Mouse (Mus musculus) right cerebral cortex, adult 18-20 months (tissue): Measurements from ENCODE around the gene Prdx2.

Experiments used
- DNase-seq: peaks from one replicate; pipeline ENCODE4 v3.0.0; 2022; ENCODE audit warnings: mixed read lengths

Gene Prdx2

DNA sequence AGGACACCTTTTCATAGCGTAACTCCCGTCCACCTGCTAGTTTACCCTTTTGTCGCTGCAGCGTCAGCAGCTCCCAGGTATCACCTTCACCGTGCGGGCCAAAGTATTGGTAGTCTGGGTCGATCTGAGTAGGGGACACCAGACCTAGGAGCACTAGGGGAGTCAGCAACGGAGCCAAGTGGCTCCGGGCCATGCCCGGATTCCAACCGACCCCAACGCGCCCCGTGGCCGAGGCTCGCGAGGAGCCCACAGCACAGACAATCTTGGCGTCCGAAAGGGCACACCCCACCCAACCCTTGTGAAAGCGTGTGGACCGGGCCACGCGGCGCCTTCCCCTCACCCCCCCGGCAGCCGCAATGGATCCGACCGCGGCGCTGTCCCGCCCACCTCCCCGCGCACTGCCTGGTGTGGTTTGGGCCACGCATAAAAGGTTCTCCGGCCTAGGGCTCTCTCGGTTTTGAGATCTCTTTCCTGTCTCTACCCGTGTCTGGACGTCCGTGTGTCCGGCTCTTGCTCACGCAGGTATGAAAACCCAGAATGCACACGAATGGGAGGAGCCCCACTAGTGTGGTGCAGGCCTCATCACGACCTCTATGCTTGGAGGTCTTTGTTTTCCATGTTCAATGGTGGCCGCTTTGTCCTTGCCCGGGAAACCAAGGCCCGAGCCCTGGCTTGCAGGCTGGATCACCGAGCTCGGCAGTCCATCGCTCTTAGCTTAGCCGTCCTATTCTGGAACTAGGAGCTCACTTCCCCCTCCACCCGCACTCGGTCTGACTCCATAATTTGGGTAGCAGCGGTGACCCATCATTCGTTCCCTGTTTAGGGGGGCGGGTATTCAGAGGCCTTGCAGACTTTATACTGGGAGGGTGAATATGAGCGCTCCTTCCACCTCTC is at the start of gene Prdx2, which contains the start of the genes Gm49661 and Rnaseh2a:
Gene Prdx2 (plus strand): TSS at position 347 of the 894 bp plus-strand sequence.
Gene Gm49661 (minus strand): TSS at position 193 of the 894 bp plus-strand sequence.
Gene Rnaseh2a (minus strand): TSS at position 527 of the 894 bp plus-strand sequence.
- DNase-seq: peak; percentile 73

- DNase-seq: no peak
Measured at GRCm38 (mm10) chr8:84921596-84921995, 47.8 kb upstream of the Prdx2 start.

- no peak for DNase-seq
Measured at GRCm38 (mm10) chr8:84925557-84925956, 43.8 kb upstream of the Prdx2 start.

DNA sequence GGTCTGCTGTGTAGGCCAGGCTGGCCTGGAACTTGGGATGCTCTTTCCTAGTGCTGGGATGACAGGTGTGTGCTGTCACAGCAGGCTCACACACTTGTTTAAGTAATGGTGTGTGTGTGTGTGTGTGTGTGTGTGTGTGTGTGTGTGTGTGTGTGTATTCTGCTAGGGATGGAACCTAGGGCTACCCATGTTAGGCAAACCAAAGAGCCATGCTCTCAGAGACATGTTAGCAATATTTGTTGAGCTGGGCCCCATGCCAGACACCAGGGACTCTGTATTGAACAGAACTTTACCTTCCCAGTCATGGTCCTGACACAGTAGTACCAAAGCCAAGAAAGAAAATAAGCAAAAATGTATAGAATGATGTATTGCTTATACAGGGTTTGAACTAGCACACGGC is 41.9 kb upstream of the Prdx2 start:
- DNase-seq: no peak

DNA sequence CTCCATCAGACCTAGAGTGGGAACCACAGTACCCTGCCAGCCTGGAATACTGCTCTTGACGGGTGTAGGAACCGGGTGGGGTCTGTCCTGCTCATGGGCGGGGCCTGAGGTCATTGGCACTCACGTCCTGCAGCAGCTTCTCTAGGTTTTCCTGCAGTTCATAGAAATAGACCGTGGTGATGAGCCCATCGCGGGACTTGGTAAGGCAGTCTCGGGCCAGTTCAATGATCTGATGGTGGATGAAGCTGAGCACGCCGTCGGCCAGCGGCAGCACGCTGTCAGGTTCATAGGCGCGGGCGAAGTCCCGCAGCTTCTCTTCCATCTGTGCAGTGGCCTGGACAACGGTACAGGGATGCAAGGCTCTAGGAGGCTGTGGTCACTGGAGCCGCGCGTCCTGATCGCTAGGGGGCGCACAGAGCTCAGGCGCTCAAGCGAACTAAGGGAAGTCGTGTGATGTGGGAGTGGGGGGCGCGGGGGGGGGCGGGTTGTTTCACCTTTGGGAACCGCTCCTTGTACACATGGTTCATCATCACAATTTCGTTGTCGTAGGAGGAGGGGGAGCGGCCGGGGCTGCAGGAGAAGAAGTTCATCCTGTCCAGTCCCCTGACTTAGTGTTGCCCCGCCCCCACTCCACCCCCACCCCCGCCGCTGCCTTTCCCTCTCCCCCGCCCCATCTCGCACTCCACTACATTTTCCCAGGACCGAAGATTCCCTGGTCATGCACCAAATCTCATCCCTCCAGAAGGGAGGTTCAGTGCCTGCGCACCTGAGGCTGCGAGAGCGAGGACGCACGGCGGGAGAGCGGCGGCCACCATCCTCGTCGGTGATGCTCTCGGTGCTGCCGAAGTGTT is 40.7 kb upstream of the Prdx2 start:
- DNase-seq: peak; percentile 63

- DNase-seq: no peak
Measured at GRCm38 (mm10) chr8:84930582-84930981, 38.8 kb upstream of the Prdx2 start.

DNA sequence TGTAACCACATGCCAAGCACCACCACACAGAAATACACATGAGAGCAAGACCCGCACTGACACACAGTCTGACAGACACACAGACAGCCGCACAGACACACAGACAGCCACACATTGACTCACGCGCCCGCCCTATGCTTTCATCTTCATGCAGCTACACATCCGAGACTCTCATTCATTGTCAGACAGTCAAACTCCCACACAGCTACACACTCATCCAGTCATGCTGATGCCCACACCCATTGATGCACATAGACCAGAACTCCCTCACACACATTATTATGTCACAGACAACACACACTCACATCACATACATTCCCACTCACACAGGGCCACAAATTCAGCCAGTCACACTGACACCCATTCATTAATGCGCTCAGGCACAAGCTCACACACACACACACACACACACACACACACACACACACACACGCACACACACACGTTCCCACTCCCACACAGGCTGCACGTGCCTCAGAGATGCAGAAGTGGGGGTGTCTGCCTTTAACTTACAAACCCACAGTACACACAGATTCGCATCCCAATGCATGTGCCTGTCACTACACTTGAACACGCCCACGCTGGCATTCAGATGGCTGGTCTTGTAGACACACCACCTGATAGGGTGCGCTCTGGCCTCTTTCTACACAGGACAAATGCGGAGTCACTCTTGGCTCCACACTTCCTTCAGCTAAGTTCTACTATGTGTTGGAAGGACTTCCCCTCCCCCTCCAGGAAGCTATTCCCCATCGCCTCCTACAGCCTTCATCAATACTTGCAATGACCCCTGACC is 35.4 kb upstream of the Prdx2 start:
- DNase-seq: peak; percentile 58

DNA sequence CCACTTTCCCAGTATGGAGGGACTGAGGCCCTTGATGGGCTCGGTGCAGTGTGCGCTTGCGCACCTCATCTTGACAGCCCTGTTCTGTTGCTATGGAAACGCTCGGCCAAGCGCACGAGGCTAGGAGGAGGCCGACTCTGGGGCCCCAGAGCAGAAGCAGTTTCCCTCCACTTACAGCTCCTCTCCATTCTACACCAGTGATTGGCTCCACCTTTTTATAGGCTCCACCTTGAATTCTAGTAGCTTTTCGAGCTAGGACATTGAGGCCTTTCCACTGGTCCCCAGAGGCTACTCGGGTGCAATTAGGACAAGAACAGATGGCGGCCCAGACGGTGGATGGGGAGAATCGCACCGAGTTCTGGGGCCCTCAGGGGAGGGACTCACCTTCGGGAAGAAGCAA is 34.5 kb upstream of the Prdx2 start:
- DNase-seq: peak; percentile 62

DNA sequence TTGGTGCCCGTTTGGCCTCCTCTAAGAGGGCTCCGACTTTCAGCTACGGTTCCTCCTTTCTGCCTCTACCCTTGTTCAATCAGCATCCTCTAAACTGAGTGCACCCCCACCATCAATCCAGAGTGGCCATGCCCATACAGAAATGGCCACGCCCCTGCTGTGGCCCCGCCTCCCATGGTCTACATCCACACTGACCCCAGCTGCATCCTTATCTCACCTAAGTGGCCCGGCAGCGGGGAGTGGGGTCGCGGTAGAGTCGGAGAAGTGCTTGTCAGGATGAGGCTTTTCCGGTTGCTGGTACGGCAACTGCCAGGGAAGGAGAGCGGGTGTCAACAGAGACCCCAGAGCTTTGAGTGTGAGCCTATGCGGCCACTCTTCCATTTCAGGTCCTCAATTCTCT is 33.9 kb upstream of the Prdx2 start:
- DNase-seq: no peak

DNA sequence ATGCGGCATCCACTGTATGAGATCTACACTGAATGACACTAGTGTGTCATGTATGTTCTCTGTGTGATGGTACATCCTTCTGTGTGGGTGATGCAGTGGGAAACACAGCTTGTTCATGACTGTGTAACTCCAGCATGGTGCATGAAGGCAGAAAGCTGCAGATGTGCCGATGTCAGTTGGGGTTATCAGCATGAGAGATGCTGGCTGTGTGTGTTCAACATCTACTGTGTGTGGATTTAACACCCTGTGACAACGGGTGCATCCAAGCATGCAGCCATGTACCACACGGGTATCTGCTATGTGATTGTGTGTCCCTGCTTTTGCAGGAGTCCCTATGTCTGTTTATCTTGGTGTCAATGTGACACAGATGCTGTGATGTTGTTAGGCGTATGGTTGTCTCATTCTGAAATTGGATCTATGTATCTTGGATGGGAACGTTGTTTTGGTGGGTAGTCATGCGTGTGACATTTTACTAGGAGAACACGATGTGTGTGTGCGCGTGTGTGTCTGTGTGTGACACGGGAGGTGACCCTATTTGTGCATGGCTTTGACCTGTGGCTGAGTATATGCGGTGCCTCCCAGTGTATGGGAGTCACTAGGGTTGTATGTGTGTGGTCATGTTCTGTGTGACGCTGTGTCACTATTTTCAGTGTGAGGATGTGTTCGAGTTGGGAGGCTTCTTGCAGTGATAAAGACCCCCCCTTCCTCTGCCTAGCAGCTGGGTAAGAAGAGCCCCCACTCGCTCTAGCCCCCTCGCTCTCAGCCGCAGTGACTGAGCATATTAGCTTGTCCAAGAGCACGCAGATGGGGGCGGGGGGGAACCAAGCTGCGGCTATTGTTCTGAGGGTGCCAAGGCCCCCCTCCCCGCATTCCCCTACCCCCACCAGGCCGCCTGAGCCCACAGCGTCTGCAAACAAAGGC is 33.1 kb upstream of the Prdx2 start:
- DNase-seq: no peak

- peak; percentile 81 for DNase-seq
Measured at GRCm38 (mm10) chr8:84936962-84937546, 32.3 kb upstream of the Prdx2 start, which contains the start of gene Mast1. Mast1 (minus strand) TSS chr8:84937359.

DNA sequence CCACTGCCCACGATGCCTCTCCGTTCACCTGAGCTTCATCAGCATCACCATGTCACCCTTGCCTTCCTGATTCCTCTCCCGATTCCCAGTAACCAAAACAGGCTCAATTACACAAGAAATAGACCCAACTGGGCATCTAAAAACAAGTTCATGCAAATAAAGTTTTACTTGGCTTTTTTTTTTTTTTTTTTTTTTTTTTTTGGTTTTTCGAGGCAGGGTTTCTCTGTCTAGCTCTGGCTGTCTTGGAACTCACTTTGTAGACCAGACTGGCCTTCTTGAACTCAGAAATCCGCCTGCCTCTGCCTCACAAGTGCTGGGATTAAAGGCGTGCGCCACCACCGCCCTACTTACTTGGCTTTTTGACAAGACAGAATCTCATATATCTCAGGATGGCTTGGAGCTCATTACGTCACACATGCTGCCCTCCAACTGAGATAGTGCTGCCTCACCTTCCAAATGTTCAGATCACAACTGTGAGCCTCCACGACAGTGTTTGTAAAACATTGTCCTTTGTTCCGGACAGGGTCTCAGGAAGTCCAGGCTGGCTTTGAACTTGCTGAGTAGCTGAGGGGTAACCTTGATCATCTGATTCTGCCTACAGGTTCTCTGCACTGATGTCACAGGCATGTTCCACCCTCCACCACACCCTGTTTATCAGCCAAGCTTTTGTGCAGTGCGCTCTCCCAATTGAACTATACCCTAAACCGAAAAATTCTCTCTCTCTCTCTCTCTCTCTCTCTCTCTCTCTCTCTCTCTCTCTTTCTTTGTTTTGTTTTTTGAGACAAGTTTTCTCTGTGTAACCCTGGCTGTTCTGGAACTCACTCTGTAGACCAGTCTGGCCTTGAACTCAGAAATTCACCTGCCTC is 31.5 kb upstream of the Prdx2 start:
- no peak for DNase-seq

- no peak for DNase-seq
Measured at GRCm38 (mm10) chr8:84943699-84944098, 25.7 kb upstream of the Prdx2 start.

GRCm38 (mm10) chr8:84944478-84945160 is 24.8 kb upstream of the Prdx2 start:
- peak; percentile 84 for DNase-seq

GRCm38 (mm10) chr8:84945235-84945632 is 24.2 kb upstream of the Prdx2 start:
- peak; percentile 89 for DNase-seq

- peak; percentile 45 for DNase-seq
Measured at GRCm38 (mm10) chr8:84945633-84946527, 23.5 kb upstream of the Prdx2 start.

DNA sequence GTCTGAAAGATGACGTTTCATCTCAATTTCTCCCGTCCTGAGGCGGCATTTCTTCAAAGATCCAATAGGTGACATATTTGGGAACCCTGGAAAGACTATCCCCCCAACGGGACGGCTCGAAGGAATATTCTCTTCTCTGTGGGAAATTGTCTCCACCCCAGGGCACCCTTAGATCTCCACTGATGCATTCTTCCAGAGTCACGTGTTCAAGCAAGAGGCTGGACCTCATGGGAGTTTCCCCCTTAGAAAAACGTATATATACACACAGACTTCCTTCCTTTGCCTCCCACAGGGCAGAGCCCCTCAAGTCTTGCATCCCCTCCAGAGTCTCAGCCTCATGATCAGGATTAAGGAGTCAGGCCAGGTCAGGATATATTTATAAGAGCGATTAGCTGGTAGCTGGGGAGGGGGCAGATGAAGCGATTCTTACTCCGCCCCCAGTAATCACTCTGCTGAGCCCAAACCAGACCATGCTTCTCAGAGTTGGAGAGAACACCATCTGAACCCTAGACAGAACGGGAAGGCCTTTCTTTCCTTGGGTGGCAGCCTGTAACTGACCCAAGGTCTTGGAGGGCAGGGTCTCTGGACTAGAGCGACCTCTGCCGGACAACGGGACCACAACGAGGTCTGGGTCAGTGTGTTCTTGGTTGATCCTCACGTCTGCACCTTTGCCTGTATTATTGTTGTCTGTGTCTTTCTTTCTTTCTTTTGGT is 22.7 kb upstream of the Prdx2 start, which contains the start of gene Rtbdn:
Gene Rtbdn (plus strand): TSS at position 464 of the 713 bp plus-strand sequence.
- DNase-seq: no peak

DNA sequence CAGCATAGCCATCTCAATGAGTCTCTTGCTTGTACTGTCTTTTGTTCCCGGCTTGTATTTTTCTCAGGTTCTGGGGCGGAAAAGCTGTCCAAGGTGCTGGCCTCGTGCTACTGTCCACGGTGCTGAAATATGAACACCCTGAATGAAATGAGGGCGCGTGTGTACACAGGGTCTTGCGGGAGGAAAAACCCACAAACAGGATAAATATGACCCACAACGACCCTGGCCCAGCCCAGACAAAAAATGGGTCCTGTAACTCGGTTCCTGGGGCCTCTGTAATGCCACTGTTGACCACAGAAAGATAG is 22.2 kb upstream of the Prdx2 start:
- DNase-seq: no peak
